Mouse (Mus musculus) testis, adult 2 months (tissue): ENCODE results near the gene Tll2. TPM values are rescaled to one million over a fixed set of nuclear protein-coding genes. Genes with fewer than 3 reads are reported as not detected.
A peak's percentile ranks its signal among the peaks of the same experiment; 100 is the strongest.

Source experiments
- H3K27ac ChIP-seq: fragments of 200-500 bp; 2 replicates; pipeline ENCODE4 v1.5.1; 2012; ENCODE audit warnings: low read depth, low read length; ENCODE audit not compliant: control insufficient read depth, insufficient read depth
- H3K27me3 ChIP-seq: fragments of 200-500 bp; 2 replicates; pipeline ENCODE4 v1.6.1; 2012; ENCODE audit warnings: mild to moderate bottlenecking, low read length, moderate library complexity; ENCODE audit not compliant: control insufficient read depth, insufficient read depth
- H3K36me3 ChIP-seq: fragments of 200-500 bp; 2 replicates; pipeline ENCODE4 v1.6.1; 2012; ENCODE audit warnings: mild to moderate bottlenecking, low read length; ENCODE audit not compliant: control insufficient read depth, insufficient read depth
- H3K4me1 ChIP-seq: fragments of 200-500 bp; 2 replicates; pipeline ENCODE4 v1.6.1; 2012; ENCODE audit warnings: low read length; ENCODE audit not compliant: control insufficient read depth, insufficient read depth
- H3K4me3 ChIP-seq: fragments of 200-500 bp; 2 replicates; pipeline ENCODE4 v1.5.1; 2012; ENCODE audit warnings: low read depth, mild to moderate bottlenecking, low read length, moderate library complexity, mixed read lengths; ENCODE audit not compliant: control insufficient read depth
- CTCF ChIP-seq: fragments of 200-500 bp; IDR thresholded peaks from 2 replicates; pipeline ENCODE4 v1.5.1; 2012; ENCODE audit warnings: low read depth, mild to moderate bottlenecking, inconsistent platforms, low read length, moderate library complexity; ENCODE audit not compliant: control insufficient read depth, insufficient read depth, insufficient replicate concordance
- POLR2A ChIP-seq: fragments of 200-500 bp; IDR thresholded peaks from 2 replicates; pipeline ENCODE4 v1.6.1; 2012; ENCODE audit warnings: low read depth, mild to moderate bottlenecking, inconsistent platforms, low read length, moderate library complexity; ENCODE audit not compliant: control insufficient read depth
- polyA plus RNA-seq: library from polyadenylated mRNA; depleted of rRNA; stranded (reverse); fragments of >200 nt; gene quantifications from 2 replicates; pipeline ENCODE4 v1.2.3, GENCODE M21; 2012

Gene Tll2
- polyA plus RNA-seq, 1 experiment = 0.40 TPM

DNA sequence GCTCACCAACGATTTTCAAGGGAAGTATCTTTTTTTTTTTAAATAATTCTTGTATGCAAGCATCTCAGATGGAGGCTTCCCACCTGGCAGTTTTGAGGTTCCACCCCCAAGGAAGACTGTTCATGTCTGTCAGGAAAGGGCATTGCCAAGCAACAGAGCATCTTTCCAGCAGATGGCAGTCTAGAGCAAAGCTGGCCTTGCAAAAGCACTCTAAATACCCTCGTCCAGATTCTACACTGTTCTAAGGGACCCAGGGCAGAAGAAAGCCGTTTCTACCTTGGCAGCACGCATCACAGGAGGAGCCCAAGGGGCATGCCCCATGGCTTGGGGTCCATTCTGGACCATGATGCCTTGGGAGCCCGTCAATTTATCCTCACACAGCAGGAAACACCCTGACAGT lies 116.8 kb downstream of the Tll2 start:
- Histone ChIP-seq H3K27ac (no peak overlapping the region), H3K4me1 (no peaks in the 10 kb centered on the region), H3K36me3 (no peaks in the 10 kb centered on the region), H3K27me3 (no peaks in the 10 kb centered on the region), H3K4me3 (no peak overlapping the region)
- TF ChIP-seq CTCF = peak; percentile 29; the same call in 1 of the 2 replicates
- no peak for TF ChIP-seq POLR2A

- TF ChIP-seq POLR2A = no peak
- no peak for TF ChIP-seq CTCF
- Histone ChIP-seq H3K4me3 (no peak overlapping the region), H3K27ac (no peak overlapping the region), H3K4me1 (no peaks in the 10 kb centered on the region), H3K27me3 (no peaks in the 10 kb centered on the region), H3K36me3 (no peaks in the 10 kb centered on the region)
Observed at GRCm38 (mm10) chr19:41088491-41088890, 118.1 kb downstream of the Tll2 start.

GRCm38 (mm10) chr19:41087901-41088300 lies 118.7 kb downstream of the Tll2 start:
- Histone ChIP-seq H3K4me1 (no peaks in the 10 kb centered on the region), H3K4me3 (no peak overlapping the region), H3K27ac (no peak overlapping the region), H3K36me3 (no peaks in the 10 kb centered on the region), H3K27me3 (no peaks in the 10 kb centered on the region)
- TF ChIP-seq POLR2A (no peak), CTCF (no peak)

DNA sequence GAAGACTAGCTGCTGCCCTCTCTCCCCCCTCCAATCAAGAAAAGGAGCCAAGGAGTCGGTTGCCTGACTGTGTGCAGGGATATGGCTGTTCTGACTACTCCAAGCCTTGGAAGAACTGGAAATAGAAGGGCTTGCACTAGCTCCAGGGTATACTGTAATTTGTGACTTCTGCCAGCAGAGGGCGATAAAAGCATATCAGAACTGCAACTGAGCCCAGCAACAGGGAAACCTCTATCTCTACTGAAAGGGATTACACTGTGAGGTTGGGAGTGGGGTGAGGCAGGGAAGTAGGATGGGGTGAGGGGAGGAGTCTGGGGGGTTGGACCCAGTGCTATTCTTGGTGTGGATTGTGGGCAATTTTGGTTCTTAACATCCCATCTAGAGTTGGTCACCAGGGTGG lies 119.9 kb downstream of the Tll2 start:
- H3K36me3 ChIP-seq = no peaks in the 10 kb centered on the region
- H3K27ac ChIP-seq = no peak overlapping the region
- no peak overlapping the region for H3K4me3 ChIP-seq
- TF ChIP-seq CTCF (peak; percentile 5; the same call in 1 of the 2 replicates), POLR2A (no peak)
- H3K4me1 ChIP-seq = no peaks in the 10 kb centered on the region
- H3K27me3 ChIP-seq = no peaks in the 10 kb centered on the region

- H3K27me3 ChIP-seq = no peaks in the 10 kb centered on the region
- no peaks in the 10 kb centered on the region for H3K4me1 ChIP-seq
- no peak overlapping the region for H3K4me3 ChIP-seq
- no peak for TF ChIP-seq CTCF
- TF ChIP-seq POLR2A = no peak
- no peaks in the 10 kb centered on the region for H3K36me3 ChIP-seq
- no peak overlapping the region for H3K27ac ChIP-seq
Observed at GRCm38 (mm10) chr19:41086289-41086688, 120.3 kb downstream of the Tll2 start.

GRCm38 (mm10) chr19:41083646-41084045 lies 123.0 kb downstream of the Tll2 start:
- H3K4me1 ChIP-seq = no peaks in the 10 kb centered on the region
- H3K4me3 ChIP-seq = no peak overlapping the region
- no peaks in the 10 kb centered on the region for H3K36me3 ChIP-seq
- TF ChIP-seq CTCF (no peak), POLR2A (no peak)
- no peak overlapping the region for H3K27ac ChIP-seq
- no peaks in the 10 kb centered on the region for H3K27me3 ChIP-seq

DNA sequence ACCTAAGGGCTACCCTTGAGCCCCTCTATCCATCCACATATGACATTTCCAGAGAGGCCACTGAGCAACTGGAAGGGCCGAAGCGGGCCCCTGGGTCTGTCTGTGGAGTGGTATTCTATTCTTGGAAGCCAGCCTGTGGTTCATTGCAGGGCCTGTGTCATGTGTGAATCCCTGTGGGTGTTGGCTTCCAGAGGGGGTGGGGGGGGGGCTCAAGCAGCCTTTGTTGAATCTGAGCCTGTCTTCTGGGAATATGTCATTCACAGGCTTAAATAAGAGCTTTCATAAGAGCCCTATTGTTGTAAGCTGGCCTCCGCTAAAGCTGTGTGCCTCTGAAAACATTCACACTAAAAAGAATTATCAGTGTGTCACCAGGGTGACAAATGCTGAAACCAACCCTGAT lies 125.0 kb downstream of the Tll2 start:
- Histone ChIP-seq H3K27ac (no peak overlapping the region), H3K27me3 (no peaks in the 10 kb centered on the region)
- TF ChIP-seq CTCF (no peak), POLR2A (no peak)

DNA sequence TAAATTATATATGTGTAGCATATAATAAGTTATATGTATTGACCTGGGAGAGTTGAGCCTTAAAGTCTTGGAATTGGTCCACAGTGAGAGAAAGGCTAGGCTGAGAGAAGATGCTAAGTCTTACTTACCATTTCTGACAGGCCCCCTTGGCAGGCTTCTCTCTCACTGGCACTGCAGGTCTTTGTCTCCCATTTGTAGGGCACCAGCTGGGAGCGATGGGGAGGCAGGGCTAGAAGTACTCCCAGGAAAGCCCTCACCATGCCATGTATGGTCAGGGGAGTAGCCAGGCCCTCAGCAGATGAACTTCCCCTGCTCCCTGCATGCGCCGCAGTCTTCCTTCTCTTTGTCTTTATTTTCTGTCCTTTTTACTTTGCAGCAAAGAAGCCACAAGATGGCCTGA lies 129.7 kb downstream of the Tll2 start, which contains the start of gene Opalin:
Opalin (minus strand) TSS at position 208 of the 400 bp plus-strand sequence.
- Histone ChIP-seq H3K27me3 (no peaks in the 10 kb centered on the region), H3K4me3 (no peak within 1 kb of the TSS), H3K36me3 (no peaks in the 10 kb centered on the region), H3K27ac (no peak within 1 kb of the TSS), H3K4me1 (no peaks in the 10 kb centered on the region; the same call in 1 of the 2 replicates)
- TF ChIP-seq CTCF (no peak), POLR2A (no peak)

More for the DNA sequence above, 125.0 kb downstream of the Tll2 start:
- Histone ChIP-seq H3K4me1 (no peaks in the 10 kb centered on the region), H3K4me3 (no peak overlapping the region), H3K36me3 (no peaks in the 10 kb centered on the region)
